Mouse (Mus musculus): ENCODE measurements at regions not wholly inside any gene's neighbourhood (a gene's known extent, or its start where the extent isn't known, plus 50 kb on each side); places are given as distances from the start of the nearest gene placed in this dataset.

DNA sequence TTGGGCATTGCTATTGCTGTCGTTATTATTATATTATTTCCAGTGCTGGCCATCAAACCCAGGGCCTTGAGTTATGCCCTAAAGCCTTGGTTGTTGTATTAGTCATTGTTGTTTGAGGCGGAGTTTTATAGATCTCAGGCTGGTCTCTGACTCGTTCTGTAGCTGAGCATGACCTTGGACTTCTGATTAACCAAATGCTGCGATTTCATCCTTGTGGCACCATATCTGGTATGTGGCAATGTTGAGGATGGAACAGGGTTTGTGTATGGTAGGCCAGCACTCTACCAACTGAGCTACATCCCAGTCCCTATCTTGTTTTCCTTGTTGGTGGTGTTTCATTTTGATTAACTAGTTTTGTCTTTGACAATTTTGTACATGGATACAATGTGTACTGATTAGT lies 130.7 kb upstream of the Acsl4 start:
- DNase-seq (ENCODE audit: low read depth, low spot score) = no peak
- H3K36me3 ChIP-seq (ENCODE audit: control insufficient read depth, insufficient read depth, low read length, poor library complexity, severe bottlenecking) = no peaks in the 10 kb centered on the region
- no peaks in the 10 kb centered on the region for H3K27me3 ChIP-seq (ENCODE audit: control insufficient read depth, insufficient read depth, low read length, poor library complexity, severe bottlenecking)

DNA sequence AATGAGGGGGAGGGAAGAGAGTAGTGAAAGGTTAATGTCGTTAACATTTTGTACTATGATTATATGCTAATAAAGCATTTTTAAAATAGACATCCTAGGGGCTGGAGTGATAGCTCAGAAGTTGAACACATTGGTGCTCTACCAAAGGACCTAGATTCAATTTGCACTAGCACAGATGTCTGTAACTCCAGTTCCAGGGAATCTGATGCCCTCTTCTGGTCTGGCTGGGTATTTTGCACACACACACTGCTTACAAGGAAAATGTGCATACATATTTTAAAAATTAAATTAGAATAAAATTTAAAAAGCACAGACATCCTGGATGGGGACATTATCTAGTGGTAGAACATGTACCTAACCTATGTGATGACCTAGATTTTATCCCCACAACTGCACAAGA lies 136.6 kb upstream of the Acsl4 start:
- H3K36me3 ChIP-seq (ENCODE audit: control insufficient read depth, insufficient read depth, low read length, poor library complexity, severe bottlenecking) = no peaks in the 10 kb centered on the region
- no peaks in the 10 kb centered on the region for H3K27me3 ChIP-seq (ENCODE audit: control insufficient read depth, insufficient read depth, low read length, poor library complexity, severe bottlenecking)
- DNase-seq (ENCODE audit: low read depth, low spot score) = peak; percentile 34

DNA sequence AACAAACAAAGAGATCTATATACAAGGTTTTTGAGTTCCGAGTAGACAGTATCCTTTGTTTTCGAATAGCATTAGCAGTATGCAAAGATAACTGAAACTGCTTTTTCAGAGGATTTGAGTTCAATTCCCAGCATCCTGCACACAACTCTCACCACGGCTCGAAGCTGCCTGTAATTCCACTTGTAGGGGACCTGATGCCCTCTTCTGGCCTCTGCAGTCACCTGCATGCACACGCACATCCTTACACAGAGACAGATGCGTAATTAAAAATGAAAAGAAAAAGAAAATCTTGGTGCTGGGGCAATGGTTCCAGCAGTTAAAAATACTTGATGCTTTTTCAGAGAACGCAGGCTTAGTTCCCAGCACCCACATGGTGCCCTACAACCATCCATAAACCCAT lies 139.6 kb upstream of the Acsl4 start:
- DNase-seq (ENCODE audit: low read depth, low spot score) = peak; percentile 12
- Histone ChIP-seq H3K27me3 (ENCODE audit: control insufficient read depth, insufficient read depth, low read length, poor library complexity, severe bottlenecking) (no peaks in the 10 kb centered on the region), H3K36me3 (ENCODE audit: control insufficient read depth, insufficient read depth, low read length, poor library complexity, severe bottlenecking) (no peaks in the 10 kb centered on the region)

DNA sequence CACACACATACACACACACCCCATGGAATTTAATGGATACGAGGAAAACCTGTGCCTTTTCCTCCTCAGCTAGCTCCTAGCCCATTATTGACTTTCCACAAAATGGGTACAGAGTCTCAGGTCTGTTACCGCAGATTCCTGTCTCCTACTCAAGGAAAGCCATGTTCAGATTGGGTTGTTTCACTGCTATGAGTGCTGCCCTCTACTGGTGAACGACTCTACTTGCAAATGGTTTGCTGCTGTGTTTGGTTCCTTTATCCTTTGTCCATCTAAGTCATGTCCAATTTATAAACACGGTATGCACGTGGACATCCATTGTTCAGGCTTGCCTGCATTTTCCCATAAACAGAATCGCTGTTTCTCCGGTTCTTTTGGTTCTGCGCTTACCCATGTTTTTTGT lies 144.4 kb upstream of the Acsl4 start:
- DNase-seq (ENCODE audit: low read depth, low spot score) = peak; percentile 62
- Histone ChIP-seq H3K36me3 (ENCODE audit: control insufficient read depth, insufficient read depth, low read length, poor library complexity, severe bottlenecking) (no peaks in the 10 kb centered on the region), H3K27me3 (ENCODE audit: control insufficient read depth, insufficient read depth, low read length, poor library complexity, severe bottlenecking) (no peaks in the 10 kb centered on the region)

DNA sequence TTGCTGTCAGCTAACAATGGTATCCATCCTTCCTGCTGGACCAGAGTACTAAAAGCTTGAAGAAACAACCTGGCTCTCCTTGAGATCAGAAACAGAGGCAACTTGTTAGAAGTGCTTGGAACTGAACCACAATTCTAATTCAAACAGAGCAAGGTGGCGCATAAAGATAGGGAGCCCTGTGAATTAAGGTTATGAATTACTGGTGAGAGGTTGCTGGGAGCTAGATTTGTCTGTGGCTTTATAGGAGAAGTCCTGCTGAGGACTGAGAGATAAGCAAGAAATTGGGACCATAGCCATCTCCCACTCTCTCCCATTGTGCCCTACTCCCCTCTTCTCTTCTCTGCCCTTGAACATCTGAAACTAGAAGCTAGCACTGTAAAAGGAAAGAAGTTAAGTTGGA lies 145.2 kb upstream of the Acsl4 start:
- Histone ChIP-seq H3K27me3 (ENCODE audit: control insufficient read depth, insufficient read depth, low read length, poor library complexity, severe bottlenecking) (no peaks in the 10 kb centered on the region), H3K36me3 (ENCODE audit: control insufficient read depth, insufficient read depth, low read length, poor library complexity, severe bottlenecking) (no peaks in the 10 kb centered on the region)
- no peak for DNase-seq (ENCODE audit: low read depth, low spot score)

DNA sequence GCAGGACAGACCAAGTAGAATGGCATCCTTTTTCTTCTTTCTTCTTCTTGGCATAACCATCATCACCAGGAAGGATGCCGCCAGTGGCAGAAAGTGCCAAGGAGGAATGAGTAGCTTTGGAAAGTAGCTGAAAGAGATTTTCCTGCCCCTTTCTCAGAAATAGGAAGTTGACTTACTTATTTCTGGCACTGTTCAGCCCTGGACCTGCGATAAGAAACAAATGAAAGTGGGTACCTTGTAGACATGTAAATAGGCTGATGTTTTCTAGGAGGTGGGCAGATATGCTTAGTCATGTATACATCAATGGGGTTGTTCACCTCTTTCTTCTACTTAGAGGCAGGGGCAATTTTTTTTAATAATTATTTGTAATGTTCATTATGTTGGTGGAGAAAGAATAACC lies 145.3 kb upstream of the Tmem164 start:
- no peak for DNase-seq (ENCODE audit: low read depth, low spot score)
- Histone ChIP-seq H3K27me3 (ENCODE audit: control insufficient read depth, insufficient read depth, low read length, poor library complexity, severe bottlenecking) (no peaks in the 10 kb centered on the region), H3K36me3 (ENCODE audit: control insufficient read depth, insufficient read depth, low read length, poor library complexity, severe bottlenecking) (no peaks in the 10 kb centered on the region)

DNA sequence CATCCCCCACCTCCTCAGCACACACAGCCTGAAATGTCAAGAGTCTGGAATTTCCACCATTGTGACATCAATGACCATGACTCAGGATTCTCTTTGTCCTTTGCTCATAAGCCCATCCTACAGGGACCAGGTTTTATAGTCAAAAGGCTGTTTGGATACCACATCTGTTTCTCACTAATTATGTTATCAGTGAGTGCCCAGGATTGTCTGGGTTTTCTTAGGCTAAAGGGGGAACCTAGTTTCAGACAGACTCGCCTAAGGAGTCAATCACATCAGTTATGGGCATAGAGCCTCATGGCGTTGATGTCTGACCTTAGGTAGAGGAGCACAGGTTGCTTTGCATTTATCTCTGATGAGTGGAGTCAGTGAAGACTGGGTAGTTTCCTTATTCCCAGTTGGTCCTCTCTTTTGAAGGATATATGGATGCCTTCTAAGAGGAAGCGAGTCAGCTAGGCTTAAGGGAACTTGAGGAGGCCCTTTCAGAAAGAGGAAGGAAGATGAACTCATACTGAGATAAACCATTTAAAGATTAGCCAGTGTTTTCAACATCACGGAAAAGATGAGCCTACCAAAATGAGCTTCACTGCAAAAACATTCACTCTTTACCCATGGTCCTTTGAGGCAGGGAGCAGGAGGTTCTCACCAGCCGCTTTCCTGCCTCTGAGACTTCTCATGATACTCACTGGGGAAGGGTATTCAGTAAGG lies 143.8 kb upstream of the Tmem164 start:
- DNase-seq (ENCODE audit: low read depth, low spot score) = peak; percentile 0
- Histone ChIP-seq H3K36me3 (ENCODE audit: control insufficient read depth, insufficient read depth, low read length, poor library complexity, severe bottlenecking) (no peaks in the 10 kb centered on the region), H3K27me3 (ENCODE audit: control insufficient read depth, insufficient read depth, low read length, poor library complexity, severe bottlenecking) (no peaks in the 10 kb centered on the region)

DNA sequence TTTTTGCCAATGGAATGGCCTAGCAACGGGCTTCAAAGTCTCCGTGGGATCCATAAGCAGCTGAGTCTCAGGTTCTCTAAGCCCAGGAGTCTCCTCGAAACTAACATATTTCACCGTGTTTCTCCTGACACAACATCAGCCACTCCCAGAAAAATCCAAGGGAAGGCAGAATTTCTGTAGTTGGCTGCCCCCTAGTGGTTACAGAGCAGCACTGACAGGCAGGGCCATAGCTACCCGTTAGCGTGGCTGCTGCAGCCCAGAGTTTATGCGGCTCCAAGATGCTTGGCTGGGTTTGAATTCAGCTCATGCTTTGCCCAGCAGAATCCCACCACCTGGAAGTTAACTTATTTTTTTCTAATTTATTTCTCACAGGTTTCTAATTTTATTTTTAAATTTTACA lies 140.9 kb upstream of the Tmem164 start:
- H3K27me3 ChIP-seq (ENCODE audit: control insufficient read depth, insufficient read depth, low read length, poor library complexity, severe bottlenecking) = no peaks in the 10 kb centered on the region
- H3K36me3 ChIP-seq (ENCODE audit: control insufficient read depth, insufficient read depth, low read length, poor library complexity, severe bottlenecking) = no peaks in the 10 kb centered on the region
- DNase-seq (ENCODE audit: low read depth, low spot score) = peak; percentile 48

DNA sequence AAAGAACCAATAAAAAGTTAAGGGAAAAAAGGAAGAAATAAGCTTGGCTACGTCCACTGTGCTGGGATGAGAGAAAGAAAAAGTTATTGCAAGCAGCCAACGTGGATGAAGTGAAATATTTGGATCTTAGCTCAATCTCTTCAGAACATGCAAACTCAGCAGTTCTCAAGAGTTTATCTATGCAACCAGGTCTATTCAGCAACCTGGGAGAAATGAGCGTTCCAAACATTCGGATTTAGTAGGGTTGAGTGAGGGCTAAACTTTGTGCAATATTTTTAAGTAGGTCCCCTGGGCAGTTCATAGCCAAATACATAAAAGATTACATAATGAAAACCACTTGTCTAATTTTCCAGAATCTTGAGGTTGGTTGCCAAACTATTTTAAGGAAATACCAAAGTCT lies 129.0 kb upstream of the Tmem164 start:
- Histone ChIP-seq H3K36me3 (ENCODE audit: control insufficient read depth, insufficient read depth, low read length, poor library complexity, severe bottlenecking) (no peaks in the 10 kb centered on the region), H3K27me3 (ENCODE audit: control insufficient read depth, insufficient read depth, low read length, poor library complexity, severe bottlenecking) (no peaks in the 10 kb centered on the region)
- no peak for DNase-seq (ENCODE audit: low read depth, low spot score)

DNA sequence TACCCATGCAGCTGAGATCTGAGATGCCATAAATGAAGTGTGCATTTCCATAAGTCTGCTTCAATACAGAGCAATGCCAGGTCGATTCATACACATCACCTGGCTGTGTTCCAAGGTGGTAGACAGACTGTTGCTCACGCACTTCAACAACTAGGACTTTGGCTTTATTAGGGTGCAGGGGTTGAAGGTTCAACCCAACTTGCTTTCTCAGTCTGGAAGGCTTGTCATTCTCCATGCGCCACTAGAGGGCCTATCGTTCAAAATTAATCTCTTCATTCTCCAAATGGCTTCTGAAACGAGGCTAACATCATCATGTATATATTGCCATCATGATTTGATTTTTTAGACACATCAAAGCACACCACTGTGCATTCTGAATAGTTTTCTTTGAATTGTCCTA lies 127.0 kb upstream of the Tmem164 start:
- DNase-seq (ENCODE audit: low read depth, low spot score) = peak; percentile 43
- Histone ChIP-seq H3K27me3 (ENCODE audit: control insufficient read depth, insufficient read depth, low read length, poor library complexity, severe bottlenecking) (no peaks in the 10 kb centered on the region), H3K36me3 (ENCODE audit: control insufficient read depth, insufficient read depth, low read length, poor library complexity, severe bottlenecking) (no peaks in the 10 kb centered on the region)

DNA sequence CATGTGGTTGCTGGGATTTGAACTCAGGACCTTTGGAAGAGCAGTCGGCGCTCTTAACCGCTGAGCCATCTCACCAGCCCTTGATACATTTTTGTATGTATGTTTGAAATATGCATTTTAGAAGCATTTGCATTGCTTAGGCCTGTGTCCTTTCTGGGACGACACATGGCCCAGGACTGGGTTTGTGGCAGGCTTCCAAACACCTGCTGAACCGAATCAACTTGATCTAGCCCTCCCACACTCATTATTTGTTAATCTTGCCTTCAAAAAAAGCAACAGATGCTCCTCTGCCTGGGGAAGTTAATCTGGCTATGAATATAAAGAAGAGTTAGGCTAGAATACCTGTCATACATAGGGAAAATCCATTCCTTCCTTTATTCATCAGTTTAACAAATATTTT lies 123.7 kb upstream of the Tmem164 start:
- DNase-seq (ENCODE audit: low read depth, low spot score) = no peak
- no peaks in the 10 kb centered on the region for H3K27me3 ChIP-seq (ENCODE audit: control insufficient read depth, insufficient read depth, low read length, poor library complexity, severe bottlenecking)
- no peaks in the 10 kb centered on the region for H3K36me3 ChIP-seq (ENCODE audit: control insufficient read depth, insufficient read depth, low read length, poor library complexity, severe bottlenecking)

DNA sequence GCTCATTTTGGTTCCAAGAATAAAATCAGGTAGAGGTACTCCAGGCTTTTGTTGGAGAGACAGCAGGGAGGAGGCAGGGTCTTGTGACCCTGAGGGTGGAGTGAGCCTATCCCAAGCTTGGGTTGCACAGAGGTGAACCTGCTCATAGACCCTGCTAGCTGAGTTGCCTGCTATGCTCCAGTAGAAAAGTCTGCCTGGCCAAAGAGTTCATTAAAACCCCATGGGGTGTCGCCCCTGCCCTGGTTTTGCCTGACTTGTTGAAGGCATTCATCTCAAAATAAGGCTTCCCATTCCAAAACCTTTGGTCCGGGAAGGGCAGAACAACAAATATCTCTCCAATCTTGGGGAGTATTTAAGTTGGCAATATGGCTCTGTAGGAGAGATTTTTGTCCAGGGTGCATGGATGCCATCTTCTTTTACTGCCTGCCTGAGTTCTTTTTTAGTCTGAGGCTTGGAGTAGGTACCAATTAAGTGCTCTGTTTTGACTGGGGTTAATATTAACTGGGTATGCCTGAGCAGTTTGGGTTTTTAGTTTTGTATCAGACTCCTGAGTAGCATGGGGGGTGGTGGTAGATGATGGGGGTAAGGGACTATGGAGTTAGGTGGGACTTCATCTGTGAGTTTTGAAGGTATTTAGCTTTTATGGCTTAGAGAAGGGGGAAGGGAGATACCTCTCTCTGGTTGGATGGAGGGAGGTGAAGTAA lies 120.8 kb upstream of the Tmem164 start:
- H3K27me3 ChIP-seq (ENCODE audit: control insufficient read depth, insufficient read depth, low read length, poor library complexity, severe bottlenecking) = no peaks in the 10 kb centered on the region
- no peaks in the 10 kb centered on the region for H3K36me3 ChIP-seq (ENCODE audit: control insufficient read depth, insufficient read depth, low read length, poor library complexity, severe bottlenecking)
- no peak for DNase-seq (ENCODE audit: low read depth, low spot score)

DNA sequence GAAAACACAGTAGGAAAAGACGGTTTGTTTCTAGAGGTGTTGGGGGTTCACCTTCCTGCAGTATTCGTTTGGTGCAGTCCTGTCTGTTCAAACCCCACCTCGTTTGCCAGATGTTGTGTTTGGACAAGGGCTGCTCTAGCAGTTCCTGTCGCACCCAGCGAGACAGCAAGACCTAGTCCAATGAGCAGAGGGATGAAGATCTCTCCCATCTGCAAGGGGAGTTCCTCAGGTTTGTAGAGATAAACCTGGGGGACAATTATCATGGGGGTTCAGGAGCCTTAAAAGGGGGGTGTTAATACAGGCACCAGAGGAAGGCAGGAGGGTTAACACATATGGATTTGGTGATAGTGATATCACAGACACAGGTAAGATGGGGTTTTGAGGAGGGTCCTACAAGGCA lies 119.4 kb upstream of the Tmem164 start:
- DNase-seq (ENCODE audit: low read depth, low spot score) = no peak
- Histone ChIP-seq H3K27me3 (ENCODE audit: control insufficient read depth, insufficient read depth, low read length, poor library complexity, severe bottlenecking) (no peaks in the 10 kb centered on the region), H3K36me3 (ENCODE audit: control insufficient read depth, insufficient read depth, low read length, poor library complexity, severe bottlenecking) (no peaks in the 10 kb centered on the region)

DNA sequence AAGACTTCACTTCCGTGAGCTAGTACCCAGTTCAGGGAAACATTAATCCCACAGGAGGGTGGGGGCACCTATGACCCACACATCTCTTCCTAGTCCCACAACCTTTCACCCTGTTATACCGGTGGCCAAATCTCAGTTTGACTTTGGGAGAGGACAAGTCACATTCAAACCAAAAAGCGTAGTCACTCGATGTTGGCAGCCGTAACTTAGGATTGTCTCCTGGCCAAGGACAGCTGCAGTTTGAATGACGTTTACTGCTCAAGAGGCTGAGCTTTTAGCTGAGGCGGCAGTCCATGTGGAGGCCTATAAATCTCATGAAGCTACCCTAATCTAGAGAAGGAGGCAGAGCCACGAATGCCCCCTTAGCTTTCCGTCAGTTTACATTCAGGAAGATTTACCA lies 117.0 kb upstream of the Tmem164 start:
- Histone ChIP-seq H3K27me3 (ENCODE audit: control insufficient read depth, insufficient read depth, low read length, poor library complexity, severe bottlenecking) (no peaks in the 10 kb centered on the region), H3K36me3 (ENCODE audit: control insufficient read depth, insufficient read depth, low read length, poor library complexity, severe bottlenecking) (no peaks in the 10 kb centered on the region)
- no peak for DNase-seq (ENCODE audit: low read depth, low spot score)

DNA sequence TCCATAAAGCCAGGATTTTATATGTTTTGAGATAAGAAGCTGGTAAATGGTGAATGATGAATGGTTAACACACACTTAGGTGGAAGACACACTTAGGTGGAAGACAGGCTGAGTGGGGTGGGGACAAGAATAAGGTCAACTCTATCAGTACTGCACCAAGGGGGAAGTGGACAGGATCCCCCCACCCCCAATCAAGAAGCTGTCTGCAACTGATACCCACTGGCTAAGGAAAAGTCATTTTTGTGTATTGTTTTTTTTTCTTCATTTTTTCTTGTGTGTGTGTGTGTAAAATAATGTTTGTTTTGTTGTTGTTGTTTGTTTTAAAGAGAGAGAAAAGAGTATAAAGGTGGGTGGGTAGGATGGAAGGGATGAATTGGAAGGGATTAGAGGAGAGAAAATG lies 109.4 kb upstream of the Tmem164 start:
- Histone ChIP-seq H3K36me3 (ENCODE audit: control insufficient read depth, insufficient read depth, low read length, poor library complexity, severe bottlenecking) (no peaks in the 10 kb centered on the region), H3K27me3 (ENCODE audit: control insufficient read depth, insufficient read depth, low read length, poor library complexity, severe bottlenecking) (no peaks in the 10 kb centered on the region)
- DNase-seq (ENCODE audit: low read depth, low spot score) = no peak

DNA sequence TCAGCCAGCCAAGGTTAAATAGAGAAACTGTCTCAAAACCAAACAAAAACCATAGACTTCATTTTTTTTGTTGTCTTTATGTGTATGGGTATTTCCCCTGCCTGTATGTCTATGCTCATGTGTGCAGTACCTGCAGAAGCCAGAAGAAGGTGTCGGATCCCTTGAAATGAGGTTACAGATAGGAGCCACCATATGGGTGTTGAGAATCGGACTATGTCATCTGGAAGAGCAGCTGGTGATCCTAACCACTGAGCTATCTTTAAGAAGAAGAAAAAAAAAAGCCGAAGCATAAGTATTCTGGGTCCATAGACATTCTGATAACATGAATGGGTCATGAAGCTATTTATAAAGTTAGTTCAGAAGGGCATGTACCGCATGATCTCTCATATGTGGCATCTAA lies 107.2 kb upstream of the Tmem164 start:
- no peak for DNase-seq (ENCODE audit: low read depth, low spot score)
- no peaks in the 10 kb centered on the region for H3K27me3 ChIP-seq (ENCODE audit: control insufficient read depth, insufficient read depth, low read length, poor library complexity, severe bottlenecking)
- H3K36me3 ChIP-seq (ENCODE audit: control insufficient read depth, insufficient read depth, low read length, poor library complexity, severe bottlenecking) = no peaks in the 10 kb centered on the region
